Mouse (Mus musculus) kidney, adult 8-10 months (tissue): Measurements from ENCODE around the gene Lrrc8d.

Experiments used
- DNase-seq, 2 experiments: peaks; one replicate each; pipeline ENCODE4 v3.0.0; 2022

Gene Lrrc8d

GRCm38 (mm10) chr5:105699141-105700069 lies at the start of gene Lrrc8d:
Lrrc8d (plus strand) TSS chr5:105699969.
- DNase-seq = peak; percentile 91 to 93

GRCm38 (mm10) chr5:105650728-105651479 lies 48.9 kb upstream of the Lrrc8d start:
- DNase-seq = no peak

GRCm38 (mm10) chr5:105651561-105651991 lies 48.2 kb upstream of the Lrrc8d start:
- DNase-seq = peak in 1 of 2 experiments; percentile 15

GRCm38 (mm10) chr5:105654237-105655063 lies 45.3 kb upstream of the Lrrc8d start:
- peak; percentile 50 to 84 for DNase-seq

GRCm38 (mm10) chr5:105655100-105655734 lies 44.6 kb upstream of the Lrrc8d start:
- no peak for DNase-seq

- DNase-seq = no peak
Observed at GRCm38 (mm10) chr5:105661894-105662293, 37.9 kb upstream of the Lrrc8d start.

- no peak for DNase-seq
Observed at GRCm38 (mm10) chr5:105666930-105667329, 32.8 kb upstream of the Lrrc8d start.

GRCm38 (mm10) chr5:105667411-105667810 lies 32.4 kb upstream of the Lrrc8d start:
- DNase-seq = no peak

GRCm38 (mm10) chr5:105669086-105669485 lies 30.7 kb upstream of the Lrrc8d start:
- DNase-seq = no peak

GRCm38 (mm10) chr5:105669508-105670353 lies 30.0 kb upstream of the Lrrc8d start:
- DNase-seq = no peak

- no peak for DNase-seq
Observed at GRCm38 (mm10) chr5:105672332-105672731, 27.4 kb upstream of the Lrrc8d start.

- no peak for DNase-seq
Observed at GRCm38 (mm10) chr5:105675511-105675910, 24.3 kb upstream of the Lrrc8d start.

- DNase-seq = no peak
Observed at GRCm38 (mm10) chr5:105677071-105677470, 22.7 kb upstream of the Lrrc8d start.

GRCm38 (mm10) chr5:105678243-105678642 lies 21.5 kb upstream of the Lrrc8d start:
- no peak for DNase-seq

- no peak for DNase-seq
Observed at GRCm38 (mm10) chr5:105679261-105679660, 20.5 kb upstream of the Lrrc8d start.

GRCm38 (mm10) chr5:105679921-105680843 lies 19.6 kb upstream of the Lrrc8d start:
- DNase-seq = no peak

- no peak for DNase-seq
Observed at GRCm38 (mm10) chr5:105682143-105682611, 17.6 kb upstream of the Lrrc8d start.

- DNase-seq = no peak
Observed at GRCm38 (mm10) chr5:105683912-105684350, 15.8 kb upstream of the Lrrc8d start.

- peak; percentile 68 to 74 for DNase-seq
Observed at GRCm38 (mm10) chr5:105684861-105685600, 14.7 kb upstream of the Lrrc8d start.
